Mouse (Mus musculus) heart, adult 2 months (tissue): ENCODE measurements around the gene Tec.

Experiments
- CTCF ChIP-seq: fragments of 200-600 bp; IDR thresholded peaks from 2 replicates; pipeline ENCODE4 v1.8.1; 2022; ENCODE audit warnings: antibody characterized with exemption, mild to moderate bottlenecking, moderate library complexity
- EP300 ChIP-seq: fragments of 200-500 bp; IDR thresholded peaks from 2 replicates; pipeline ENCODE4 v1.6.1; 2011; ENCODE audit warnings: low read depth, low read length, control low read depth; ENCODE audit not compliant: insufficient read depth

- TF ChIP-seq CTCF: no peak
- no peak for TF ChIP-seq EP300
Observed at GRCm38 (mm10) chr5:72863166-72863565, 5.1 kb downstream of the Tec start.
